Mouse (Mus musculus) left cerebral cortex, adult 2 months (tissue): ENCODE data around the gene Rnf166. TPM values are rescaled to one million over a fixed set of nuclear protein-coding genes. Genes with fewer than 3 reads are reported as not detected.
A peak's percentile ranks its signal among the peaks of the same experiment; 100 is the strongest.

Source experiments
- DNase-seq, 2 experiments: peaks; one replicate each; pipeline ENCODE4 v3.0.0; 2021 to 2022; ENCODE audit warnings: low spot score in 2 of 2, mixed read lengths in 1 of 2; ENCODE audit errors: extremely low spot score in 1 of 2
- H3K27ac ChIP-seq: fragments of 200-600 bp; 2 replicates; pipeline ENCODE4 v1.8.1; 2022
- H3K4me3 ChIP-seq: fragments of 200-600 bp; 2 replicates; pipeline ENCODE4 v1.8.1; 2022
- CTCF ChIP-seq: fragments of 200-600 bp; IDR thresholded peaks from 2 replicates; pipeline ENCODE4 v1.8.1; 2022; ENCODE audit warnings: antibody characterized with exemption, mild to moderate bottlenecking, moderate library complexity
- intact Hi-C: fragments of 180-260 bp; cut with DNase I; formaldehyde crosslinking; loops from one replicate; pipeline ENCODE4 v1.15.1; 2025
- total RNA-seq, 2 experiments: library from RNA; stranded (reverse); gene quantifications; 2 replicates each; pipeline ENCODE4 v1.2.3; 2021

Rnf166 gene
- total RNA-seq, 2 experiments from 2014 or later: 37.6 to 37.9 TPM

GRCm38 (mm10) chr8:122500856-122501255 lies 25.0 kb upstream of the Rnf166 start:
- peak; percentile 65 to 68 for DNase-seq
- no peak overlapping the region for H3K4me3 ChIP-seq
- TF ChIP-seq CTCF: peak; percentile 98
- intact Hi-C loops: loop anchor here (1.0 to 2.0 kb wide), 3 partner anchors 50 to 329 kb away; partner anchors contain the start of genes Galns, Piezo1 and Trappc2l
- no peak overlapping the region for H3K27ac ChIP-seq

- Histone ChIP-seq H3K4me3 (no peak overlapping the region), H3K27ac (no peak overlapping the region)
- intact Hi-C loops: no loop called here
- peak; percentile 32 for TF ChIP-seq CTCF
- DNase-seq: no peak
Observed at GRCm38 (mm10) chr8:122497912-122498311, 22.0 kb upstream of the Rnf166 start.

GRCm38 (mm10) chr8:122497016-122497734 lies 21.3 kb upstream of the Rnf166 start:
- DNase-seq: no peak
- Histone ChIP-seq H3K27ac (no peak overlapping the region), H3K4me3 (no peak overlapping the region)
- intact Hi-C loops: no loop called here
- TF ChIP-seq CTCF: no peak

GRCm38 (mm10) chr8:122488387-122488786 lies 12.5 kb upstream of the Rnf166 start:
- Histone ChIP-seq H3K27ac (no peak overlapping the region), H3K4me3 (no peak overlapping the region)
- TF ChIP-seq CTCF: no peak
- intact Hi-C loops: no loop called here
- no peak for DNase-seq

GRCm38 (mm10) chr8:122484831-122485230 lies 9.0 kb upstream of the Rnf166 start:
- DNase-seq: no peak
- intact Hi-C loops: no loop called here
- no peak overlapping the region for H3K4me3 ChIP-seq
- TF ChIP-seq CTCF: no peak
- H3K27ac ChIP-seq: no peak overlapping the region

- TF ChIP-seq CTCF: peak; percentile 8
- no peak for DNase-seq
- Histone ChIP-seq H3K27ac (no peak overlapping the region), H3K4me3 (no peak overlapping the region)
- intact Hi-C loops: no loop called here
Observed at GRCm38 (mm10) chr8:122483877-122484276, 8.0 kb upstream of the Rnf166 start.

- no peak overlapping the region for H3K27ac ChIP-seq
- intact Hi-C loops: no loop called here
- TF ChIP-seq CTCF: no peak
- H3K4me3 ChIP-seq: no peak overlapping the region
- DNase-seq: no peak
Observed at GRCm38 (mm10) chr8:122482448-122482847, 6.6 kb upstream of the Rnf166 start.

GRCm38 (mm10) chr8:122474951-122475560 lies 808 bp downstream of the Rnf166 start:
- peak in 1 of 2 experiments; percentile 43 for DNase-seq
- Histone ChIP-seq H3K4me3 (peak overlapping the region; percentile 91), H3K27ac (peak overlapping the region; percentile 15; the same call in 1 of the 2 replicates)
- intact Hi-C loops: loop anchor here (1.0 to 10.0 kb wide), 2 partner anchors 14 to 190 kb away; partner anchors contain the start of gene Zfpm1
- no peak for TF ChIP-seq CTCF

- DNase-seq: no peak
- Histone ChIP-seq H3K27ac (peak overlapping the region; percentile 15; the same call in 1 of the 2 replicates), H3K4me3 (peak overlapping the region; percentile 91; the same call in 1 of the 2 replicates)
- intact Hi-C loops: loop anchor here (10.0 kb wide), 1 partner anchor 189 kb away; the partner anchor contains the start of gene Zfpm1
- no peak for TF ChIP-seq CTCF
Observed at GRCm38 (mm10) chr8:122473911-122474421, 1.9 kb downstream of the Rnf166 start.

- TF ChIP-seq CTCF: no peak
- DNase-seq: no peak
- H3K27ac ChIP-seq: no peak overlapping the region
- H3K4me3 ChIP-seq: no peak overlapping the region
- intact Hi-C loops: loop anchor here (10.0 kb wide), 1 partner anchor 186 kb away; the partner anchor contains the start of gene Zfpm1
Observed at GRCm38 (mm10) chr8:122470691-122471090, 5.2 kb downstream of the Rnf166 start.

- Histone ChIP-seq H3K4me3 (no peak overlapping the region), H3K27ac (no peak overlapping the region)
- no peak for TF ChIP-seq CTCF
- no peak for DNase-seq
- intact Hi-C loops: loop anchor here (10.0 kb wide), 1 partner anchor 185 kb away; the partner anchor contains the start of gene Zfpm1
Observed at GRCm38 (mm10) chr8:122469965-122470364, 5.9 kb downstream of the Rnf166 start.

- Histone ChIP-seq H3K4me3 (no peak overlapping the region), H3K27ac (no peak overlapping the region)
- no peak for TF ChIP-seq CTCF
- intact Hi-C loops: no loop called here
- no peak for DNase-seq
Observed at GRCm38 (mm10) chr8:122469407-122469806, 6.5 kb downstream of the Rnf166 start.
